Mouse (Mus musculus): ENCODE results near the gene Ccdc189.

DNA sequence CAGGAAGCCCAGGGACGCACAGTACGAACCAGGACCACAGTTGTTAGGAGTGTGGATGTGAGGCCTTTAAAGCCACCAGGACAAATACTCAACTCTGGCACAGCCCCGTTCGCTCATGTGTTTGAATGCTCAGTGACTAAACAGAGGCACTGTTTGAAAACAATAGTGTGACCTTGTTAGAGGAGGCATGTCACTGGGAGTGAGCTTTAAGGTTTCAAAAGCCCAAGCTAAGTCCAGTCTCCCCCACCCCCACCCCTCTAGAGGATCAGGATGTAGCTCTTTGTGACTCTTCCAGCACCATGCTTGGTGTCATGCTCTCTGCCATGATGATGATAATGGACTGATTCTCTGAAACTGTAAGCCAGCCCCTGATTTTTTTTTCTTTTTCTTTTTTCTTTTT lies 43.0 kb upstream of the Ccdc189 start:
- no peak for TF ChIP-seq CTCF (IDR thresholded peaks at IDR 0.05; ENCODE audit: extremely low read depth, insufficient read length, insufficient replicate concordance, low read depth, low read length)
- TF ChIP-seq POLR2A (IDR thresholded peaks at IDR 0.05; ENCODE audit: low read depth, low read length), result no peak
